Mouse (Mus musculus) c-Kit-positive CD71-negative TER-119-negative erythroid progenitor cells, embryonic 14.5 days (primary cell): Measurements from ENCODE around the gene Kif3c.
A peak's percentile ranks its signal among the peaks of the same experiment; 100 is the strongest.

ENCODE experiments used
- DNase-seq: peaks from one replicate; pipeline ENCODE4 v3.0.0-alpha.2; 2013; ENCODE audit warnings: low read depth

The Kif3c gene

DNA sequence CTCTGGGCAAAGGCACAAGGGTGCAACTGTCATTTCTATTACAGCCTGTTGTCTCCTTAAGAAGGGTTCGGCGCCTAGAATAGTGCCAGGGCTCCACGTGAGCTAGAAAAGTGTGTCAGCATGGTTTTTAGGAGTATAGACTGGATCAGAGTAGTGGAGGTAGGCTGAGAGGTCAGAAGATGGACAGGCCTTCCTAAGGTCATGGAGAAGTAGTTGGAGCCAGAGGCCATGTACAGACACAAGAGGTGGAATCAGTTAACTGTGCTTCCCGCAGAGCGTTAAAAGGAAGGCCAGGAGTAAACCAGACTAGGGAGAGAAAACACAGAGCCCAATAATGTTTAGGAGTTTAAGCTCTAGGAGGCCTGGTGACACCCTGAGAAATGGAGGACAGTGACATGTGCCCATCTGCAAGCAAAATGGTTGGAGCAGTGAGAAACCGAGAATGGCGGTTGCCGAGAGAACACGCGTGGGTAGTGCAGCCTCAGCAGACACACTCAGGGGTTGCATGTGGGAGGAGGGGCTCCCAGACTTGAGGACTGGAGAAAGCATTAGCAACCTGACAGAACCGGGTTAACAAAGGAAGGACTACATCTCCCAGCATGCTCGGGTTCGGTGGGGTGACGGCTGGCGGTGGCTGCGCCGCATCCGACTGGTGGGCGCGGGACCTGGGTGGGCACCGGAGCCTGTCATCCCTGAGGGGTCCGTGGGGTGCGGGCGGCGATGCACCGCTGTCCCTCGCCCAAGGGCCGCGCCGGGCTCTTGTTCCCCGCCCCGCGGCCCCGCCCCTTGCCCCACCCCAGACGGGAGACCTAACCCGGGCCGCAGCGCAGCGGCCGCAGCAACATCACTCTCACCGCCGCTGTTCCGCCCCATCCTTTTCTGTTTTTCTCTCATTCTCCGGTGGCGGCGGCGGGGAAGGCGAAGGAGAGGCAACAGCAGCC lies at the start of gene Kif3c:
Gene Kif3c (plus strand): TSS at position 625 of the 941 bp plus-strand sequence.
- no peak for DNase-seq

DNA sequence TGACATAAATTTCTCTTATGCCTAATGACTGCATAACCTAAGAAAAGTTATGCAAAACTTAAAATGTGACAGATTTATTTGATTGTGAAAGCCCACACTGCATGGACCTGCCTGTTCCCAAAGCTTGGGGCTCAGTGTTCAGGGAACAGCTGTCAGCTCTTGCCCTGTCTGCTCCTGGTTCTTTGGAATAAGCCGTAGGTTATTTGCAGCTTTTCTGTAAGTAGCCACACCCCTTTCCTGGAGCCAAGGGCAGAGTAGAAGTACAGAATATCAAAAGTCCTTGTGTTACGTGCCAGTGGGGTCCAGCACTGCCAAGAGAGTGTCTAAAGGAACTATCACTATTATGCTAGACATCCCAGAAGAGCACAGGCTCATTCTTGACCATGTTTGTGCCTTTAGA lies 48.8 kb upstream of the Kif3c start:
- no peak for DNase-seq

DNA sequence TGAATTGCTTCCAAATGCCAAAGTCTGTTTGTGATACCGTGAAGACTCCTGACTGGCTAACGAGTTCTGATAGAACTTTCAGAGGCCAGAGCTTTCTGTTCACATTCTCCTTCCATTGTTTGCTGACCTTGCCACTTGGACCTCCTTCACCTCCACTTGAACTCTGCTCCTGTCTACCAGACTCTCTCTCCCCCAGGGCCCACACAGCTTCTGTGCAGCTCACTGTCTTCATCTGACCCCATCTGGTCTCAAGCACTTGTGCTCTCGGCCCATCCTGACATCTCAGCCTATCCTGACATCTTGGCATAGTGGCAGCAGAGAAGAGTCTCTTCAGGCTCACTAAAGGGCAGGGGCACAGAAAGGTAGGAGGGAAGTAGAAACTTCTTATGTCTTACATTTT lies 48.0 kb upstream of the Kif3c start:
- DNase-seq: no peak

DNA sequence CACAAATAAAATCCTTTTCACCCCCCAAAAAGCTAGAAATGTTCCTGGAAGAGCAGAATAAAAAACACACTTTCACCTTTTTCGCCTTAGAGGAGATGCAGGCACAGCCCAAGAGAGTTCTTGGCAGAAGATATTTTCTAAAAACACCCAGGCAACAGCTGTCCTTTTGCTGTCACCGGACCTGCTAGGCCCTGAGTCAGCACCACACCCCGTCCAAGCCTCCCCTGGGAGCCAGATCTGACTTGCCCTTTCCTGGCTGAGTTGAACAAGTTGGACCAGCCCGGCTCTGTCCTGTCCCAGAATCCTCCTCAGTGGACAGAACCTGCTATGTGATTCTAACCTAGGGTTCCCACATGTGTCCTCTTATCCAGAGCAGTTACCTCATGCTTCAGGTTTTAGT lies 45.6 kb upstream of the Kif3c start:
- DNase-seq: no peak

DNA sequence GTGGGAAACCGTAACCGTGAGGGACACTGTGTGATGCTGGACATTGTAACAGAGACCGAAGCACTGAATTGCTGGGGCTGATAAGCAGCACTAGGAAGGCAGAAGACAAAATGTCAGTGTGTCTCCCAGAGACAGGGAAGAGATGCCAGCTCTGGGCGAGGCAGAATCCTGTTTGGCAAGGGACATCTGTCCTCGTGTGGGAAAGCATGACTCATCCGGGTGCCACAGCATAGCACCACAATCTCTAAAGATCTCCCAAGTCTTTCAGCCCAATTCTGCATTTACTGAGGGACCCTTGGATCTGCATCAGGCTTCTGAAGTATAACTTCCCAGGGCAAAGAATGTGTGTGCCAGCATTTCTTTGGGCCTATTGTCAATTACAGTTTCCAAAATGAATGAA lies 41.7 kb upstream of the Kif3c start:
- no peak for DNase-seq

DNA sequence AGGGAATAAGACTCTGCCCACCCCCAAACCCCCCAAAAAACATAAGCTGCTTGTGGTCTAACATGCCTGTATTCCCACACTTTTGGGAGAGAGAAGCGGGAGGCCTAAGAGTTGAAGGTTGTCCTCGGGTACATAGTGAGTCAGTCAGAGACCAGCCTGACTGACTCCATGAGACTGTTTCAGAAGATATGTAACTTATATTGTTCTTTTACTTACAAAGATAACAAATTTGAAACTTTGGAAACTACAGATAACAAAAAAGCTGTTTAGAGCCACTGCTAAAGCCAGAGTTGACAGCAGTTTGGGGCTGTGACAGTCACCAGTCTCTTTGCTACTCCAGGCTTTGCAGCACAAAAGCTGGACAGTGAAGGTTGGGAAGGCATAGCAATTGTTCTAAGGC lies 39.7 kb upstream of the Kif3c start:
- DNase-seq: no peak

DNA sequence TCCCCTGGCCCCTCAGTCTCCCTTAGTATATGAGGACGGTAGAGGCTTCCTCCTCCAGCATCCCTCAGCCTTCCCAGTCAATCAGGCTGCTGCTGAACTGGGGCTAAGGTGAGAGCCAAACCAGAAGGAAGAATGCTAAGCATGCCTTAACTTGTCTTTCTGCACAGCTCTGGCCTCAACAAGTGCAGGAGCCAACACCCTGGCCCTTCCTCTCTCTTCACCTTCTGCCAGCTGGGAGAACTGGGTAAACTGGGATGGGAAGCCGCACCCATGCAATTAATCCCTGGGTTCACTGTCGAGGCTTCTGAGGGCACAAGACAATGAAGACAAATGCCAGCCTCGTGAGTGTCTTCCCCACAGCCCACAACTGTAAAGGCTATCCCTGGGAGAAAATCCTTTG lies 35.3 kb upstream of the Kif3c start:
- DNase-seq: no peak

DNA sequence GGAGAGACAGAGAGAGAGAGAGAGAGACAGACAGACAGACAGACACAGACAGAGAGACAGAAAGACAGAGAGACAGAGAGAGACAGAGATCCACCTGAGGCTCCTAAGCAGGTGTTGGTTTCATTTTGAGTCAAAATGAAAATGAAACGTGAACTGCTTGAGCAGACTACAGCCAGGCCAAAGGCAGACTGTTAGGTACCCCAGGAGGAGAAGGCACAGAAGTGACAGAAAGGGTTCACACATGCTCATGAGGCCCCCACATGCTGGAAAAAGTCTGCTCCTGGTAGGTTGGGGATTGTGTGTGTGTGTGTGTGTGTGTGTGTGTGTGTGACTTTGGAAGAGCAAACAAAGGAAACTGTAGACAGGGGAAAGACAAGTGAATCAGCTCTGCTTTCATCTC lies 26.0 kb upstream of the Kif3c start:
- no peak for DNase-seq

DNA sequence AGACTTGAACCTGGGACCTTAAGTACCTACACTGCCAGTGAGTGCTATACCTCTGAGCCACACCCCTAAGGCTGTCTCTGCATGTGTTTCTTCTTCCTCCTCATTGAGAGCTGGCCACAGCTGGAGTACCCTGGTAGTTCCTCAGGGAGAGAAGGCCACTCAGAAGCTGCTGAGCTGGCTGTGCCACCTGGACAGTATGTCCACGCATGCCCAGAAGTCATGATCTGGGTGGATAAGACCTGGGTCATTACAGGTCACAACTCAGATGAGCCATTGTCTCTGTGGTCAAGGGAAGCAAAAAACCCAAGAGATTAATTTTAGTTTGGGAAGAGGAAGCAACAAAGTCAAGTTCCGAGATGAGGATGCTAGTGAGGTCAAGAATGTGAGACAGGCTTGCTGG lies 20.8 kb upstream of the Kif3c start:
- DNase-seq: no peak

DNA sequence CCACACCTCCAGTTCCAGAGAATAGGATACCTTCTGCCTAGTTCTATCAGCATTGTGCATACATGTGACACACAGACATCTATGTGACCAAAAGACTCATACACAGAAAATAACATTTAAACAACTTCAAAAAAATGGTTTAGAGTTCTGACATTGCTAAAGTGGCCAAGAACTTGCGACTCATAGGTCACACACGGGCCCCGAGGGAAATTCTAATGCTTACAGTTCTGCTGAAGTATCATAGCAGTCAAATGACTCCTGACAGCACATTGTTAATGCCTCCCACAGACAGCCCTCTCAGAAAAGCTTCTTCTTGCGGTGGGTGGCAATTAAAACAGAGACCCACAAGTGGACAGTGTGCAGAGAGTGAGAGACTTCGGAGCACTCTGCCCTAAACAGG lies 19.9 kb upstream of the Kif3c start:
- no peak for DNase-seq

DNA sequence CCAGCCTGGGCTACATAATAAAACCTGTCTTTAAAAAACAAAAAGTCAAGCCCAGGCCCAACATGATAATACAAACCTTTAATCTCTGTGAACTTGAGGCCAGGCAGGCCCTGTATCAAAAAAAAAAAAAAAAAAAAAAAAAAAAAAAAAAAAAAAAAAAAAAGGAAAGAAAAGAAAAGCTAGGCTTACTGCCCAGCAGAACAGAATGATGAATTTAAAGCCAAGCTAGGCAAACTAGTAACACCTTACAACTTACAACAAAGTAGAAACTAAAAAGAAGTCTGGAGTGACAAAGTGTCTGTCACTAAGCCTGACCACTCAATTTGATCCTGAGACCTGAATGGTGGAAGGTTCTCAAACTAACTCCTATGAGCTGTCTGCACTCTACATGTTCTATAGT lies 17.2 kb upstream of the Kif3c start:
- no peak for DNase-seq

DNA sequence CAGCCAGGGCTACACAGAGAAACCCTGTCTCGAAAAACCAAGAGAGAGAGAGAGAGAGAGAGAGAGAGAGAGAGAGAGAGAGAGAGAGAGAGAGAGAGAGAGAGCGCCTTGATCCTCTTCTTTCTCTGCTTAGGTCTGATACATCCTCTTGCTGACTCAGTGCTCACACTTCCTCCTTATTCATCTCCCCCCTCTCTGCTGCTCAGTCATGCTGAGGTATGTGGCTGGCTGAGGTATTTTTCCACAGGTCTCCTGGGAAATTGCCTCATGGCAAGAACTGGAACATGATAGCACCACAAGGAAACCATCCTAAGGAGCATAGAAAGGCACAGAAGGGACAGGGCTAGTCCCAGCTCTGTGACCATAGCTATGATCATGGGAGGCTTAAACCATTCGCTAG lies 15.5 kb upstream of the Kif3c start:
- DNase-seq: no peak

DNA sequence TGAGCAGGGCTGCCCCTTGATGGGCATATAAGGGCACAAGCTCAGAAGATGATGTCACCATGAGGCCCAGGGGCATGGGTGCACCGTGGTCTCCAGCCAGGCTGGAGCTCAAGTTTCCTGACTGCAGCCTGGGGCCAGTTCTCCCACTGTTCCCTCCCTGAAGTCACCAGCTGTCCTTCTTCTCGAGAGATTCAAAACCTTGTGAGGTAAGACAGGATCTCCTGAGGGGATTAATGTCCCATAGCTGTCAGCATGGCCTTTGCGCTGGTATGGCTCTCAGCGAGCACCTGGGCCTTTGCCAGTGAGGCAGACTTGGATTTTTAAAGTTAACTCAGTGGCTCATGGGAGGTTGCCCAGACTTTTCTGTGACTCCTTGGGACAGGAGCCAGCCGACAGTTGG lies 14.8 kb upstream of the Kif3c start:
- no peak for DNase-seq

DNA sequence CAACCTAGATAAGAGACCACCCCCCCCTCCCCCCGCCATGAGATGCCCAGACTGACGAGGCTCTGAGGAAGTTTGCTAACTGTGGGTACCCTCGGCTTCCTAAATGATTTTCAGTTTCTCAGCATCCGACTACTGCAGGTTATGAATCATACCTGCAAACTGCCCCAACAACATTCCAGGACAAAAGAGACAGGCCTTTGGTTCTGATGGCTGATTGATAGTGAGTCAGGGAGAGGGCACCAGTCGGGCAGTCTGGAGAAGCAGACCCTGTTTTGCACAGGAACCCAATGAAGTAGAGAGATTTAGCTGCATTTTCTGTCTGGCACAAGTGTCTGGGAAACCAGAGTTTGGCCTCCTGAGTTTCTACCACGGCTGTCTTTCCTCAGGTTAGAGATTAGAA lies 12.7 kb upstream of the Kif3c start:
- no peak for DNase-seq

DNA sequence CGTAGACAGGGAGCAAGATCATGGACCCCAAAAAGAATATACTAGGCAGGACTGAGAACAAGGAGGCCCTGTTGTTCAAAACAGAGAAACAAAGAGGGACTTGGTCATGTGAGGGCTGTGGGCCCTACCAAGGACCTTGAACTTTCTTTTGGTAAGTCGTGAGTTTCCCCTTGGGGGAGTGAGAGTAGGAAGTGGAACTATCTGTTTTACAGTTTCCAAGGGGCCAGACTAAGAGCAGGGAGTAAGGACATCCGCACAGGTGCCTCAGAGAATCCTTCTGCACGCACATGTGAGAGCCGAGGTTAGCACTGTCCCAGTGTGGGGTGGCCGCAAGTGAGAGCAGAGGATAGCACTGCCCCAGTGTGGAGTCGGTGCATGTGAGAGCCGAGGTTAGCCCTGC lies 9.9 kb upstream of the Kif3c start:
- DNase-seq: no peak

DNA sequence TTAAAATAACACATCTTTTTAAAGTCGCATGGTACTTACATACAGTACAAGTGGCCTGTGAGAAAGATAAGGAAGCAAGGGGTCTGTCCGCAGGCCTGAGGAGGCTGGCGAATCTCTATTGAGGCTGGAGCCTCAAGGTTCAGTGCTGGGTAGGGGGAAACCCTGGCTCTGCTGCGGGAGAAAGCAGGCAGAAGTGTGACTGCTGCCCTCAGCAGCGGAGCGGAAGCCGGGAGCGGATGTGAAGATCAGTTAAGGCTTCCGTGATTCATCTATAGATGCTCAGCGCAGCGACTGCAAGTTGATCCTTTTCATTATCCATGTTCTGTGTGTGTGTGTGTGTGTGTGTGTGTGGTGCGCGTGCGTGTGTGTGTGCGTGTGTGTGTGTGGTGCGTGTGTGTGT lies 8.1 kb upstream of the Kif3c start:
- no peak for DNase-seq

DNA sequence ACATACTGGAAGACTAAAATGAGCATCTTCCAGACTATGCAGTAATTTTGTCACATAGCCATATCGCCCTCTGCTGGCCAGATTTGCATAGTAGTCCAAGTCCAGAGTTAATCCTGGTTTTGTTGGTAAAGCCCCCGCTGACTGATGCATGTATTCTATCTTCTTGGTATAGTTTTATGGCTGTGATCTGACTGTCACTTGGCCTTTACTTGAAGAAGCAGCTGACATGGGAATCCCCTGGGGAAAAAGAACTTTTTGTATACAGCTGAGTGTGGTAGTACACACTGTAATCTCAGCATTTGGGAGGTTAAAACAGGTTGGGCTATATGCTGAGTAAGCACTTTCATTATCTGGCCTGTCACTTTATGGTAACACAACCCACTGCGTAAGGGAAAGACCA lies 5.6 kb upstream of the Kif3c start:
- DNase-seq: peak; percentile 79

DNA sequence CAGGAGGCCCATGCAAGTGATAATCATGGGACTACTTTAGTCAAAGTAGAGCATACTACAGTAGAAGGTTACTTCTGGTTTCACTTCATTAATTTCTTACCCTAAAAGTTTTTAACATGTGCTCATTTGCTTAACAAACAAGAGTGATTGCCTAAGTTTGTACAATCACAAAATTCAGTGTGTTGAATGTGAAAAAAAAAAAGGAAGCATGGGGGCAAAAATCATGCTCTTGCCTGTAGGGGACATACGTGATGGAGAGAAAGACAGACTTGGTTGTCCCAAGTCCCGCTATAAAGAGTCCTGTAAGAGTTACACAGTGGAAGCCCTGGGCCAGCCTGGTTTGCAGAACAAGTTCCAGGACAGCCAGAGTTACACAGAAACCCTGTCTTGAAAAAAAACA lies 4.9 kb upstream of the Kif3c start:
- no peak for DNase-seq

DNA sequence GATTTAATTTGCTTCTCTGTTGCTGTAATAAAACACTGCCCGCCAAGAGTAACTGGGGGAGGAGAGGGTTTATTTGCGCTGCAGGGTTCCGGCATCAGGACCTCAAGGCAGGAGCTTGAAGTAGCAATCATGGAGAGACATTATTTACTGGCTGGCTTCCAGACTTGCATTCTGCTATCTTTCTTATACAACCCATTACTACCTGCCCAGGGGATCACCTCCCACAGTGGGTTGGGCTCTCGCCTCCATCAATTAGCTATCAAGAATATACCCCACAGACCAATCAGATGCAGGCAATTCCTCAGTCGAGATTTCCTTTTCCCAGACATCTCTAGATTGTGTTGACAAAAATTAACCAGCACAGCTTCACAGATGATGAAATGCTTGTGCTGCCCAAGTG lies 856 bp upstream of the Kif3c start:
- DNase-seq: no peak

DNA sequence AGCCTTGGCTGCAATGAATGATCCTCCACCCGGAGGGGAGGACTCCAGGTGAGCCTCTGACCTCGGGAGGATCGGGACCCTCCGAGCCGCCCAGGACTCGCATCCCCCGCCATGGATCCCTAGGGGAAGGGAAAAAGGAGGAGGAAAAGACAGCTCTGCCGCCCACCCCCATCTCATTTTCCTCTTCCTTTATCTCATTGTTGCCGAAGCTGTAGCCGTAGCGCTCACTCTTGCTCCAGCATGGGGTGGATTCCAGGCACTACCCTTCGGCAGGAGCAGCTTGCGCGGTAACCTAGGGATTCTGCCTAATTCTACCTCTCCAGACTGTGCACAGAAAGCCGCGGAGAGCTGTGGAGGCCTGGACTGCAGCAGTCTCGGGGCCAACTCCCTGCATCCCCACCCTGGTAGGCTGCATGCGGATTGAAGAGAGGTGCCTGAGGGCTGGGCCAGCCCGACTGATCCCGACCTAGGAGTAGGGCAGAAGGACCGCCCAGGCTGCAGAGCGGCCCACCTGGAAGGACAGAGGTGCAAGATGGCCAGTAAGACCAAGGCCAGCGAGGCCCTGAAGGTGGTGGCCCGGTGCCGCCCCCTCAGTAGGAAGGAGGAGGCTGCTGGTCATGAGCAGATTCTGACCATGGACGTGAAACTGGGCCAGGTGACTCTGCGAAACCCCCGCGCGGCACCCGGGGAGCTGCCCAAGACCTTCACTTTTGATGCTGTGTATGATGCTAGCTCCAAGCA lies 687 bp downstream of the Kif3c start:
- DNase-seq: no peak

DNA sequence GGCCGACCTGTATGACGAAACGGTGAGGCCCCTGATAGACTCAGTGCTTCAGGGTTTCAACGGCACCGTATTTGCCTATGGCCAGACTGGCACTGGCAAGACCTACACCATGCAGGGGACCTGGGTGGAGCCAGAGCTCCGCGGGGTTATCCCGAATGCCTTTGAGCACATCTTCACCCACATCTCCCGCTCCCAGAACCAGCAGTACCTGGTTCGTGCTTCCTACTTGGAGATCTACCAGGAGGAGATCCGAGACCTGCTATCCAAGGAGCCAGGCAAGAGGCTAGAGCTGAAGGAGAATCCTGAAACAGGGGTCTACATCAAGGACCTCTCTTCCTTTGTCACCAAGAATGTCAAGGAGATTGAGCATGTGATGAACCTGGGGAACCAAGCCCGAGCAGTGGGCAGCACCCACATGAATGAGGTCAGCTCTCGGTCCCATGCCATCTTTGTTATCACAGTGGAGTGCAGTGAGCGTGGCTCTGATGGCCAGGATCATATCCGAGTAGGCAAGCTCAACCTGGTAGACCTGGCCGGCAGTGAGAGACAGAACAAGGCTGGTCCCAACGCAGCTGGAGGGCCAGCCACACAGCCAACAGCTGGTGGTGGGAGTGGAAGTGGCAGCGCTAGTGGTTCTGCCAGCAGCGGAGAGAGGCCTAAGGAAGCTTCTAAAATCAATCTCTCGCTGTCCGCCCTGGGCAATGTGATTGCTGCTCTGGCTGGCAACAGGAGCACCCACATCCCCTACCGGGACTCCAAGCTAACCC lies 1.4 kb downstream of the Kif3c start:
- DNase-seq: no peak

DNA sequence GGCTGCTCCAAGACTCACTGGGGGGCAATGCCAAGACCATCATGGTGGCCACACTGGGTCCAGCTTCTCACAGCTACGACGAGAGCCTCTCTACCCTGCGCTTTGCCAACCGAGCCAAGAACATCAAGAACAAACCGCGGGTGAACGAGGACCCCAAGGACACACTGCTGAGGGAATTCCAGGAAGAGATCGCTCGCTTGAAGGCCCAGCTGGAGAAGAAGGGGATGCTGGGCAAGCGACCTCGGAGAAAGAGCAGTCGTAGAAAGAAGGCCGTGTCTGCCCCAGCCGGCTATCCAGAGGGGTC lies 2.0 kb downstream of the Kif3c start:
- no peak for DNase-seq

DNA sequence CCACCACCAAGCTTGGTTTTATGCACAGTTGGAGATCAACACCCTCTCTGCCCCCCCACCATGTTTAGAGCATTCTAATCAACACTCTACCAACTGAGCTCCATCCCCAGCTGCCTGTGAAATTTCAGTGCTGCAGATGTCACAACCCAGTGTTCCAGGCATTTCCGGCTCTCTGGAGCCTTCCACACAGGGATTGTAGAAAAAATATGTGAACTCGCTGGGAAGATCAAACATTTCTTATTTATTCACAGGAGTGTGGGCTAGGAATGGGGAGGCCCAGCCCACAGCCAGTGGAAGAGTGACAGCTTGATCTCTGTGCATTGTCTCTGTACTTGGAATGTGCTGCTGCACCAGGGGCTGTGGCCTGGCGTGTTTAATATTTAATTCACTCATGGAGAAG lies 3.8 kb downstream of the Kif3c start:
- DNase-seq: no peak
